ENCODE assay signal across 11 mouse cellular contexts in genomic region chr1:183146102-183146735, GRCm38 (mm10).
DNase-seq lines count a peak whose midpoint lies in the region; ATAC-seq and TF ChIP-seq lines count a peak whose summit lies in the region.
"Had no signal": no experiment of that assay in that cellular context is flagged by ENCODE, and none has a peak within 500 bp of the region (broad histone marks: within the 10 kb centered on the region; RNA-seq: fewer than 3 reads in every experiment).

No protein-coding gene starts in this region.

- no peak overlapping the region for H3K4me3 ChIP-seq in kidney, adult 2 months (ENCODE audit: insufficient read depth, low read depth, low read length)
- 0 out of 2 replicates have a peak overlapping the region, but pooled peaks have one; percentile 13 for H3K4me3 ChIP-seq in hindbrain, embryonic 12.5 days
- H3K4me3 ChIP-seq in liver, embryonic 16.5 days (ENCODE audit: low read depth, low read length): peak overlapping the region; percentile 35

- H3K4me1 ChIP-seq in kidney, adult 2 months (ENCODE audit: control insufficient read depth, insufficient read depth, low read length): 0 out of 2 replicates have a peak, but pooled peaks cover 5% of the 10 kb centered on the region
- H3K4me1 ChIP-seq in hindbrain, embryonic 12.5 days: peaks cover 56% of the 10 kb centered on the region
- peaks cover 3% of the 10 kb centered on the region for H3K4me1 ChIP-seq in liver, embryonic 16.5 days (ENCODE audit: control insufficient read depth, low read depth, low read length)

- no peaks in the 10 kb centered on the region for H3K9me3 ChIP-seq in hindbrain, embryonic 12.5 days (replicated peaks)
- H3K9me3 ChIP-seq in liver, embryonic 16.5 days (replicated peaks; ENCODE audit: control insufficient read depth, low read length): no peaks in the 10 kb centered on the region

- TF ChIP-seq POLR2A in kidney, adult 2 months (IDR thresholded peaks at IDR 0.05; ENCODE audit: low read depth, low read length): no peak

- H3K27me3 ChIP-seq in kidney, adult 2 months (replicated peaks; ENCODE audit: control insufficient read depth, insufficient read depth, low read length): no peaks in the 10 kb centered on the region; the same call in 1 of the 2 replicates
- H3K27me3 ChIP-seq in hindbrain, embryonic 12.5 days: no peaks in the 10 kb centered on the region
- no peaks in the 10 kb centered on the region for H3K27me3 ChIP-seq in liver, embryonic 16.5 days (ENCODE audit: control insufficient read depth, insufficient read depth, low read depth, low read length)

- DNase-seq in kidney, adult 2 months: peak; percentile 7
- no peak for DNase-seq in kidney, adult 9 months
- peak; percentile 8 for DNase-seq in adipocyte (ENCODE audit: low spot score)
- no peak for DNase-seq in embryo, embryonic 10 days (ENCODE audit: low spot score)
- DNase-seq in gastrocnemius, postnatal 4 days (ENCODE audit: low spot score in 2 of 2): no peak
- no peak for DNase-seq in layer of hippocampus, postnatal 10 days (ENCODE audit: low spot score in 2 of 2)
- DNase-seq: adrenal gland, adult 2 months; cerebellum, postnatal 14 days had no signal

- no peak overlapping the region for H3K9ac ChIP-seq in hindbrain, embryonic 12.5 days
- peak overlapping the region; percentile 20; the same call in 1 of the 2 replicates for H3K9ac ChIP-seq in liver, embryonic 16.5 days (ENCODE audit: low read depth, low read length)

- no peak overlapping the region for H3K27ac ChIP-seq in kidney, adult 2 months (ENCODE audit: insufficient read depth, low read depth, low read length)
- H3K27ac ChIP-seq in hindbrain, embryonic 12.5 days: peak overlapping the region; percentile 30; the same call in 1 of the 2 replicates
- no peak overlapping the region for H3K27ac ChIP-seq in liver, embryonic 16.5 days (ENCODE audit: low read length)
- H3K27ac ChIP-seq: left cerebral cortex, adult 2 months had no signal

- H3K4me2 ChIP-seq in hindbrain, embryonic 12.5 days (replicated peaks): peak overlapping the region; percentile 27; the same call in 1 of the 2 replicates
- H3K4me2 ChIP-seq in liver, embryonic 16.5 days (ENCODE audit: low read depth, low read length): peak overlapping the region; percentile 44

- no peak for TF ChIP-seq CTCF in kidney, adult 2 months (conservative IDR thresholded peaks at IDR 0.05; ENCODE audit: insufficient read depth, insufficient read length, low read depth, low read length)

- no peak for ATAC-seq in hindbrain, embryonic 12.5 days (ENCODE audit: low FRiP score)
- ATAC-seq in liver, embryonic 16.5 days (ENCODE audit: low read depth): no peak

- H3K36me3 ChIP-seq in kidney, adult 2 months (ENCODE audit: control insufficient read depth, insufficient read depth, low read length): no peaks in the 10 kb centered on the region
- no peaks in the 10 kb centered on the region for H3K36me3 ChIP-seq in hindbrain, embryonic 12.5 days
- no peaks in the 10 kb centered on the region for H3K36me3 ChIP-seq in liver, embryonic 16.5 days (ENCODE audit: control insufficient read depth, insufficient read depth)

- 69% methylated on average over 7 of the region's 7 CpGs for WGBS in kidney, adult 2 months
- 63% methylated on average over 7 of the region's 7 CpGs for WGBS in hindbrain, embryonic 12.5 days
- WGBS in liver, embryonic 16.5 days (ENCODE audit: insufficient replicate concordance): 16% methylated on average over 7 of the region's 7 CpGs

Comparison
In these comparisons a context has a peak if more than half of its experiments do, and no peak if none do; other contexts are left out.
1. DNase-seq: peak in kidney, adult 2 months (single experiment) and adipocyte (single experiment); none in kidney, adult 9 months (single experiment), embryo, embryonic 10 days (single experiment), gastrocnemius, postnatal 4 days (0 of 2) and layer of hippocampus, postnatal 10 days (0 of 2).